Mouse (Mus musculus) left cerebral cortex, postnatal 10 days (tissue): ENCODE results near the gene Ulk3. TPM values are rescaled to one million over a fixed set of nuclear protein-coding genes. Genes with fewer than 3 reads are reported as not detected.

ENCODE experiments used
- DNase-seq, 2 experiments: peaks; one replicate each; pipeline ENCODE4 v3.0.0; 2021 to 2022; ENCODE audit warnings: low spot score in 2 of 2, mixed read lengths in 1 of 2; ENCODE audit errors: extremely low spot score in 1 of 2
- intact Hi-C: fragments of 180-260 bp; cut with DNase I; formaldehyde crosslinking; loops from one replicate; pipeline ENCODE4 v1.15.1; 2025
- total RNA-seq, 2 experiments: library from RNA; stranded (reverse); gene quantifications; 2 replicates each; pipeline ENCODE4 v1.2.3; 2021

Ulk3 gene
- total RNA-seq, 2 experiments from 2014 or later = 33.5 to 38.8 TPM

DNA sequence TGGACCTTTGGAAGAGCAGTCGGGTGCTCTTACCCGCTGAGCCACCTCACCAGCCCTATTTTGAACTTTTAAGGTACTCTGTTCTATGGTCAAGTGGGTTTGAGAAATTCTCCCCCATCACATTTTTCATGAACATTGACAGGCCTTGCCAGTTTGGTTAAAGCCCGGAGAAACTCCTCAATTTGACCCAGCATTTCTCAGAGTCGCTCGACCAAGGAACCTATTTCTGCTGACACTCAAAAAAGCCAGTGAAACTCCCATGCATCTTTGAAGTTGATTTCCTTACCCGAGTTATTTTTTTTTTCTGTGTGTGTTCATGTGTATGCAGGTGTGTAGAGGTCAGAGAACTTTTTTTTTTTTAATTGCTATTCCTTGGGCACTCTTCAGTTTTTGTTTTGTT is 24.6 kb upstream of the Ulk3 start:
- intact Hi-C loops = no loop called here
- DNase-seq = no peak

DNA sequence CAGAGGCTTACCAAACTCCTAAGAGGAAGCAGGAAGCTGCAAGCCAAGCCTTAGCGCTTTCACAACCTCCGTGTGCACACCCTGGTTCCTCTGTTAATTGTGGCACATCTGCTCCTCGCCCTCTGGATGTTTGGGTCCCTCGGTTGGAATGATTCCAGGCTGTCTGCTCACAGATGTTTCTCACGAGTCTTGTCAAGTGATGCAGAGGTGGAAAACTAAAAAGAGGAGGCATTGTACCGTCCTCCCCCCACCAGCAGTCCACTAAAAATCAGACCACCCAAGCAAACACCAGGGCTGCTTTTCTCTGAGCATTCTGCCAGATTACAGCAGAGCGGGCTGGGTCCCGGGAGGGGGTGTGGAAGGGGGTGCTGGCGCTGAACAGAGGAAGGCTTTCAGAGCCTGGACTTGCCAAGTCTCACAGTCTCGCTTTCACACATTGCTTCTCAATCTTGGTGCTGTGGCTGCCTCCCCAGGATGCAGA is 23.5 kb upstream of the Ulk3 start:
- intact Hi-C loops = no loop called here
- DNase-seq = peak; percentile 76 to 81

DNA sequence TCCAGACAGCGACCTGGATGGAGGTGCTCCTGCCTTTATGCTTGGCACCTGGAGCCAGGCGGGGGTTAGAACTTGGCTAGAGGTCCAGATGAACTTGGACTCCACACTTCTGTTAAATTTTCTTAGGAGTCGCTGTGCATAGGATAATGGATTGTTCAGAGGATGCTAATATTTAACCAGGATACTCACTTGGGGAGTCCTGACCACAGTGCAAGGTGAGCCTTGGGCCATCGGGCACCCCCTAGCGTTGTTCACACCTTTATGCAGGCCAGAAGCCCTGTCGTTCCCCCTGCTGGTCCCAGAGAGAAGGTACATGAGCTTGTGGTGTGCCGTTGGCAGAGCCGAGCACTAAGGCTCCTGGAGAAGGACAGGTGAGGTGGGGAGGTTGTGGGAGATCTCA is 22.4 kb upstream of the Ulk3 start:
- no peak for DNase-seq
- intact Hi-C loops = no loop called here

DNA sequence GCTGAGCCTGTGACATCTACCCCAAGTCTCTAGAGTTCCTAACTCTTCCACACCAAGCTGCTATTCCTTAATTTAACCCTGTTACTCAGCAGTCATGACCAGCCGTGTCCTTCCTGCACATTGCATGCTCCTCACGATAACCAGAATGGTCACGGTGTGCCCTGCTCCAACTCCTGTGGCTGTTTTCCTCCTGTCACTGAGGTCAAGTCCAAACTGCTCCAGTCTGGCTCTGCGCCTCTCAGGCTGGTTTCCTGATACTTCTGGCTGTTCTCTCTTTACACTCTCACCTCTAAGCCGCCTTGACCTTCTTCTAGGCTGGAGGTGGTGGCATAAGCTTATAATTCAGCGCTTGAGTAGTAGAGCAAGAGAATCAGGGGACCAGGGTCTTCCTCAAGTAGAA is 20.8 kb upstream of the Ulk3 start:
- no peak for DNase-seq

DNA sequence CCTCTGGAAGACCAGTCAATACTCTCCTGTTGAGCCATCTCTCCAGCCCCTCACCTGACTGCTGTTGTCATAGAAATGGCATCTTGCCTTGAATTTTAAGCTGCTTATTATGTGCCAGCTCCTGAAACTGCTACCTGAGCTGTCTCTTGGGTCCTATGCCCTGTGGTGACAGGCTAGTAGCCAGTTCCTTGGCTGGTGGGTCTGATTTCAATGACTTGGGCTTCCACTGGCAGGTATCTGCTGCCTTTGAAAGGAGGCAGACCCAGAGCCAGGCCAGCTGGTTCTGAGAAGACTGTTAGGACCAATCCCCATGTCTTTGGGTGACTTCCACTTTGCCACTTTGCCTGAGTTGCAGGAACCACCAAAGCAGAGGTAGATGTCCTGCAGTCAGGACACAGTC is 14.9 kb upstream of the Ulk3 start:
- no peak for DNase-seq
- intact Hi-C loops = no loop called here

More for the DNA sequence above, 20.8 kb upstream of the Ulk3 start:
- intact Hi-C loops = no loop called here

DNA sequence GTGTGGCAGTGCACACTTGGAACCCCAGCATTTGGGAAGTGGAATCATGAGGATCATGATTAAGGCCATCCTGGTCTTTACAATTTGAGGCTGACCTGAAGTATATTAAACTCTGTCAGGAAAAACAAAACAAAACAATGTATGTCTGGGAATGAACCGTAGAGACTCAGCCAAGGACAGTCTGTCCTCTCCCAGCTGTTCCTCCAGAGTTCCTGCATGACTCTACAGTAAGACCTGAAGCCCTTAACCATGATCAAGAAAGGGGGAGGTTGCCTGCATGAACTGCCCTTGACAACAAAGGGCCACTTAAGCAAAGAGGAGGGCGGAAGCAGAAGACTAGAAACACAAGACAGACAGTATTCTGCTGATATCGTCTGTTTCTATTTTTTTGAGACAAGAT is 13.7 kb upstream of the Ulk3 start:
- intact Hi-C loops = no loop called here
- DNase-seq = no peak

DNA sequence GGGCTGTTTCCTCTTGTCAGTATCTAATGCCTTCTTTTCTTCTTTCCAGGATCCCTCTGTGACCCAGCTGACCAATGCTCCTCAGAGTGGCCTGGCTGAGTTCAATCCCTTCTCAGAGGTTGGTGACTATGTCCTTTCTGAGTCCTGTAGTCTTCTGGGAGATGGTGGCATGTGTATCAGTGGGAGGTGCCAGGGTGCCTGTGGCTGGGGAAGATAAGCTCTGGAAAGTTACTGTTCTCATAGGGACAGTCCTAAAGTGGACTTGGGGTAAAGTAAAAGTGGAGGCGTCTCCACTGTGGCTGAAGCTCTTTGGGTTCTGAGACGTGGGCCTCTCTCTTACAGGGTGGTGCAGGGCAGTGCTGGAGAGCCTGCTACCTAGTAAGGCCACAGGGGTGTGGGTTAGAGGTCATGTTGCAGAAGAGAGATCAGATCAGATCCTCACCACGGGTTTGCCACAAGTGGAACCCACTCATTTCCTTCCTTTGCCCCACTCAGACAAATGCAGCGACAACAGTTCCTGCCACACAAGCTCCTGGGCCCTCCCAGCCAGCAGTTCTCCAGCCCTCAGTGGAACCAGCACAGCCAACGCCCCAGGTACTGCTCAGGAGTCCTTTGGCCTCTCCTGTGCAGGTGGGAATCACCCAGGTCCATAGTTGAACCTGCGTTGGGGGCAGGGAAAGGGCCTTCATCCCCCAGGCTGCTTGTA is 12.0 kb upstream of the Ulk3 start:
- DNase-seq = no peak
- intact Hi-C loops = no loop called here

DNA sequence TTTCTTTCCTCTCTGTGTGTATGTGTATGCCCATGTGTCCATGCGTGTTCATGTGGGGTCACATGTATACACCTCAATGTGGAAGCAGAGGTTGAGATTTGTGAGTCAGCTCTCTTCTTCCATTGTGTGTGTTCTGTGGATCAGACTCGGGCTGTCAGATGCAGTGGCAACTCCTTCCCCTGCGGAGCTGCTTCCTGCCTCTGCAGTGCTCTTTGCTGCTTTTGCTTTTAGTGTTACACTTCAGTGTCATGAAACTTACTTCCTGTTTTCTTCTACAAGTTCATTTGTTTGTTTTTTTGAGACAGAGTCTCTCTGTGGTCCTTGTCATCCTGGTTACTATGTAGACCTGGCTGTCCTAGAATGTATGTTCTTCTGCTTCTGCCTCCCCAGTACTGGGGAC is 4.3 kb upstream of the Ulk3 start:
- intact Hi-C loops = loop anchor here (5.0 kb wide), 1 partner anchor 57 kb away; no protein-coding TSS in a partner anchor
- DNase-seq = no peak

DNA sequence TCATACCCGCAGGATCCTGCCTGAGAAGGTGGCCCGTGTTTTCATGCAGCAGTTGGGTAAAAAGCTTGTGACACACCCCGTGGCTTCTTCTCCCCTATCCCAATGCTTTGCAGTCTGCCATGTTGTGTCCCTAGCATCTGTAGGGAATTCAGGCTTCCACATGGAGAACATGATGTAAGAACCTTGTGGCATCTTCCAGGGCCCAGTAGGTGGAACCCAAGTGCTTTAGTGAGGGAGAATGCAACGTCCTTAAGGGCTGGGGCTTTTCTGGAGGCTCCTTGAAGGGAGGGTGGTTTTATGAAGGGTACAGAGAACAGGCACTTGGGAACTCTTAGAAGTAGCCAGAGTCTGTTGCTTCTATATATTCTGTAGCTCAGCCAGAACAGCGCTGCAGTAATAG is 1.5 kb downstream of the Ulk3 start:
- DNase-seq = no peak
- intact Hi-C loops = no loop called here

DNA sequence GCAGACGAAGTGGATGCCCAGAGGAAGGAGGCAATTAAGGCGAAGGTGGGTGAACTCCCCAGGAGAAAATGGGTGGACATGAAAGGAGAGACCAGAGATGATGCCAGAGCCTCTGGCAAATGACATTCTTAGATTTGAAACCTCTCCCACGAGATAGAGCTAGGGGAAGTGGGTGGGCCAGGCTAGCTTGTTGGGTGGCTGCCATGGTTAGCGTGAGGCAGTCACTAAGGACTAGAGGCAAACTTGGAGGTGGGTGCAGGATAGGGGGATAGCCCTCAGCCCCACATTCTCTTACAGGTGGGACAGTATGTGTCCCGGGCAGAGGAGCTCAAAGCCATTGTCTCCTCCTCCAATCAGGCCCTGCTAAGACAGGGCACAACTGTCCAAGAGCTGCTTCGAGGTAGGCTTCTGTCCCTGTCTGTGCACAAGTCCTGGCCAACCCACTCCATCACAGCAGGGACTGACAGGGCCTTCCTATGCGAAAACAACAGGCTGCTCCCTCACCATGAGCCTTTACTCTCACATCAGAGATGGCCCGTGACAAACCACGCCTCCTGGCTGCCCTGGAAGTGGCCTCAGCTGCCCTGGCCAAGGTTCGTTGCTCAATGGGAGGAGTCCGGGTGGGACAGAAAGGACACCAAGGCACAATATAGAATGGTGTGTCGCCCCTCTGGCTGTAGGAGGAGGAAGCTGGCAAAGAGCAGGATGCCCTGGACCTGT is 4.4 kb downstream of the Ulk3 start:
- intact Hi-C loops = no loop called here
- no peak for DNase-seq

DNA sequence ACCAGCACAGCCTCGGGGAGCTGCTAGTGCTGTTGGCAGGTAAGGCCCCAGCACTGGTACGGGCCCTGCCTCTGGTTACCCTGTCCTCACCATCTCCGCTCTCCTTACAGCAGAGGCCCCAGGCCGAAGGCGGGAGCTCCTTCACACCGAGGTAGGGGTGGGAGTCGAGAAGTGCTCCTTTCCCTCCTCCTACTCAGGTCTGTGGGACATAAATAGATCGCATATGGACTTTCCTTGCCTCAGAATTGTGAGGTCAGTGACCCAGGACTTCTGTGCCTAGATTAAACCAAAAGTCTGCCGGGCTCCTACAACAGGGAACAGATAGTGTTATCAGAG is 4.9 kb downstream of the Ulk3 start:
- intact Hi-C loops = no loop called here
- DNase-seq = no peak

DNA sequence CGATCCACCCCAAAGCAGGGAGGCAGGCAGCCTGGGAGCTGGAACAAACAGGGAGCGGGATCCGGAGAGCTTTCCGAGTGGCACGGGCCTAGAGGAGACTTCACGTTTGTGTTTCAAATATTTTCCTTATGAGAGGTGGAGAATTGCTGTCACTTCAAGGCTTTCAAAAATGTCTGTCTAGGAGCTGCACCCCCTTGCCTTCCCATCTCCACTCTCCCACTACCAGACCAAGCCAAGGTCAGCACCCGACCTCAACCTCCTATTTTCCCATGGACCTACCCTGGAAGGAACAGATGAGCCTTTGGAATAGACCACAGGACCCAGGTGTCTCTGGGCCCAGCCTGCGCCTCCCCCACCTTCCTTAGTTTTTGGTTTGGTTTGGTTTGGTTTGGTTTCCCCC is 8.0 kb downstream of the Ulk3 start:
- DNase-seq = no peak
- intact Hi-C loops = no loop called here

DNA sequence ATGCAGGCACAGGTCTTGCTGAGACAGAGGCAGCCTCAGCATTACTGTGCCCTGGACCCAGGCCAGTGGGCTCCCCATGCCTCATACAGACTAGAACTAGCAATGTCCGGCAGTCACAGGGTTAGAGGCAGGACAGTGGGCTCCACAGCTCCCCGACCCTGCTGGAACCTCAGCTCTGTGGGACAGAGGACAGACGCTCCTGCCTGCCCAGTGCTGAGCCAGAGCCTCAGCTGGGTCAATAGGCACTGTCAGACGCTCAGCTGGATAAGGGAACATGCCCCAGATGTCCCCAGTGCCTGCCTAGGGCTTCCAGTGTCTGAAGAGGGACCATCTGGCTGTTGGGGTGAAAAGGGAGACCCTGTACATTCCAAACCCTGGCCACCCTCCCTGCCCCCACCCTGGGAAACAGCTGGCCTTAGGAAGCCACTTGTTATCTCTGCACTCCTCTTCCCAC is 8.7 kb downstream of the Ulk3 start:
- DNase-seq = peak in 1 of 2 experiments; percentile 69
- intact Hi-C loops = no loop called here

DNA sequence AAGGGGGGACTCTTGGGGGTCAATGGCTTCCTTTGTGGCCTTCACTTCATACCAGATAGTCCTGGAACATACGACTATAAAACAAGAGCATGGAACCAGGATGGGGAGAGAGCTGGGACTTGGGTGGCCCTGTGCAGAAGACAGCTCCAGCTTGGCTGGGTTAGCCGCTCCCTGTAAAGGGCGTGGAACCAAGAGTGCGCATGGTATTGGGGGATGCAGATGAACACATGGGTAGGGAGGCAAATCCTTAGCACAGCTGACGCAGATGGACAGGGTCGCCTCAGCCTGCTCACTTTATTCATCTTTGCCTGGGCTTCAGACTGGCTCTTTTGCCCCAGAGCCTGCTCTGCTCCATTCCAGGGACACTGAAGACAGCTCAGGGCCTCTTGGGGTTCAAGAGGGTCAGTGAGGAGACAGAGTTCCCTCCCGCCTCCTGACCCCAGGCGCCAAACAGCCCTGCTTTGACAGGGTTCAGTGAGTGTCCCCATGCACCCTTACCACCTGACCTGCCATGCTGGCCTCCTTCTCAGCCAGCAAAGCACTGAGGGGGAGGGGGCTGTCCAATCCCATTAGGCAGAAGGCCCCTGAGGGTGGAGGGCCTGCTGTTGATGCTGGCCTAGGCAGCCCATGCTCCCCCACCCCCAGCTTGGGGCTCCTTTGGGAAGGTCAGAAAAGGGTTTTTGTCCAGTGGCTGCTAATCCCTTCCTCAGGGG is 9.8 kb downstream of the Ulk3 start:
- DNase-seq = no peak
- intact Hi-C loops = no loop called here

DNA sequence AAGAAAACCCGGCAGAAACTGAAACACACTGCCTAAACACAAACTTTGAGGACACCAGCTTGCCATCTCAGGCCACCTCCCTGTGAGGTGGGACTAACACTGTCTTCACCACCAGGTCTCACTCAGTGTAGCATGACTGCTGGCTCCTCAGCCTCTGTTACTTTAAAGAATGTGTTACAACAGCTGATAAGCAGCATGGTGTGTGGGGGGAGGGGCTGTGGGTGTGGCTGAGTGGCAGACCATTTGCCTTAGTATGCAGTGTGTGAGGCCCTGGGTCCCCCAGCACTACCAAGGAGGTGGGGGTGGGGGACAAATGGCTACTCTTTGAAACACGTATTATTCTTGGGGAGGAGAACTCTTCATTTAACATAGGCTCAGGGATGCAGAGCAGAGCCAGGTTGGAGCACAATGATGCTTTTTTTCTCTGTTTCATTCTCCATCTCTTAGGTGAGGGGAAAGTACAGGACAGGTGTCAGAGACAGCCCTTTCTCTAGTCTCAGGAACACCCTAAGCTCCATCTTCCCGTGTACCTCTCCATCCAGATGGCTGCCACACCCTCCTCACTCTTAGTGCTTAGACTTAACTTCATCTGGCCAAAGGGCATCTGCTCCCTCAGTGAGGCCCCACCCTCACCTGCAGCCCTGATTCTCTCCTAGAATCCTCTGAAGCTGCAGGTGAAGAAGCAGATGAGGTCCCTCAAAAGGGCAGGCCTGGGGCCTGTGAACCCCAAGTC is 11.5 kb downstream of the Ulk3 start:
- intact Hi-C loops = no loop called here
- DNase-seq = peak in 1 of 2 experiments; percentile 71

DNA sequence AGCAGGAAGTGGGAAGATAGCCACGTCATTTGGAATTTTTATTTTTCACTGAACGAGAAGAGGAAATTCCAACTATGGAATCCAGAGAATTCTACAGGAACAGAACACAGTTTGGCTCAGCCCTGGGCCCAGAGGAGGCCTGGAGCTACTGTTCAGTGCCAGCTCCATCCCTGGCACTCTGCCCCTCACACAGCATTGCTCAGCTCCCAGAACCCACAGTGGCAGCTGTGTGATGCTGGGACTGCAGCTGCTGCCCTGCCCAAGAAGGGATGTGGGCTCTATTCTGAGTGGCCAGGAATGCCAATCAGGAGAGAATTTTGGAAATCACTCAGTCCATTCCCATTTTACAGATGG is 12.1 kb downstream of the Ulk3 start:
- intact Hi-C loops = no loop called here
- peak; percentile 63 to 80 for DNase-seq

DNA sequence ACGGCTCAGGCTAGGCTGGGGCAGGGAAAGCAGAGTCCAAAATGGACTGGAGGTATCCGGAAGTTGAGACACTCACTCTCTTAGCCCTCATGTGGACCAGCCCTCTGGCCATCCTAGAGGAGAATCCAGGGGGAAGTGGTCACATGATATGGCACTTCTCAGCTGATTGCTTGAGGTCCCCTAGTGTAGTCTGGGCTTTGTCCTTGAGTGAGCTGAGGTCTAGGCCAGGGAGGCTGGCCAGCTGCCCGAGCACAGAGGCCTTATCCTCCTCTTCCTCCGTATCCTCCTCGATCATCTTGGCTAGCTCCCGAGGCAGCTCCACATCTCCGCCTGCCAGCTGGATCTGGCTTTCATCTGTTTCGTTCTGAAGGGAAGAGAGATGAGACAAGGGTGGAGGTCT is 12.8 kb downstream of the Ulk3 start:
- intact Hi-C loops = no loop called here
- DNase-seq = no peak

DNA sequence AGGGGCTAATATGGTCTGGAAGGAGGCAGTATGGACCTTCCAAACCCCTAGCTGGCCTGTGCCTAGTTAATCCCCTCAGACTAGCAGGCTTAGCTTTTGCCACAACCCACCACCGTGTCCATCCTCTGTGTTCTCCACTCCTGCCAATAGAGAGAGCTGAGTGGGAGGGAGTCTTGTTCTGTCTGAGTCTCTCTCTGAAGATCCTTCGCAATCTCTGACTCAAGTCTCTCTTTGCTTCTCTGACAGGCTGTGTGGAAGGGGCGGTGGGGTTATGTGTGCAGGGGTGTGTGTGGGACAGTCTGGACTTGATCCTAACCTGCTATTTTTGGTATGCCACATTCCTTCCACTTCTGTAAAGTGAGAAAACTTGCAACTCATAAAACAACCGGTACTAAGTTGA is 15.6 kb downstream of the Ulk3 start:
- no peak for DNase-seq
- intact Hi-C loops = no loop called here

DNA sequence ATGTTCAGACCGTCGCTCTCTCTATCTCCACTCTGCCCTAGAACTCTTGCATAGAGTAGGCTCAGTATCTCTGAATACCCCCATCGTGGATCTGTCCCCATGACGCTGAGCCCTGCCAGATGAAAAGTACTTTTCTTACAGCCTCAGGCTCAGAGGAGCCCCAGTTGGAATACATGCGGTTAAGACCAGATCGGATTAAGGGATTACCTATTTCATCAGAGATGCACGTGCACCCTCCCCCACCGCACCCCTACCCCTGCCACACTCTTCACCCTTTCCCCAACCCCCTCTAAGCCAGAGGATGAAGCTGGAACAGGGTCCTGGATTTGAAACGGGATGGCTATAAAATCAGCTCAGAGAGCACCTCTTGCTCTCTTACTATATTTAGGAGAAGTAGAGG is 16.3 kb downstream of the Ulk3 start:
- intact Hi-C loops = no loop called here
- no peak for DNase-seq
